Mouse (Mus musculus): ENCODE measurements around the gene Rnf41.

DNA sequence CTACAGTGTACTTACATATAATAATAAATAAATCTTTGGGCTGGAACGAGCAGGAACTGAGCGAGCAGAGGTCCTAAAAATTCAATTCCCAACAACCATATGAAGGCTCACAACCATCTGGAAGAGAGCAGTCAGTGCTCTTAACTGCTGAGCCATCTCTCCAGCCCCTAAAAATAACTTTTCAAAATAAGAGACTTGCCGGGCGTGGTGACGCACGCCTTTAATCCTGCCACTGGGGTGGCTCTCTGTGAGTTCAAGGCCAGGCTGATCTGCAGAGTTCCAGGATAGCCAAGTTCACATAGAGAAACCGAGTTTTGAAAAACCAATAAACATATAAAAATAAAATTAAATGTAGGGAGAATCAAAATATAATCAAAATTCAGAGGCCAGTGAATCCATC, 74.9 kb downstream of the Rnf41 start:
- no peak for TF ChIP-seq POLR2A (IDR thresholded peaks at IDR 0.05; ENCODE audit: low read depth, low read length)
- no peak for TF ChIP-seq CTCF (IDR thresholded peaks at IDR 0.05; ENCODE audit: extremely low read depth, insufficient read depth, insufficient read length, insufficient replicate concordance)

Measured in spleen, adult 2 months (tissue).